Mouse (Mus musculus) lung, postnatal 0 days (tissue): Measurements from ENCODE around the gene Atp2c2.

Experiments used
- CTCF ChIP-seq: IDR thresholded peaks from 2 replicates; pipeline ENCODE4 v1.5.1; 2016; ENCODE audit warnings: antibody characterized with exemption, mild to moderate bottlenecking
- EP300 ChIP-seq: IDR thresholded peaks from 2 replicates; pipeline ENCODE4 v1.6.1; 2016; ENCODE audit warnings: antibody characterized with exemption, mild to moderate bottlenecking, control low read depth

DNA sequence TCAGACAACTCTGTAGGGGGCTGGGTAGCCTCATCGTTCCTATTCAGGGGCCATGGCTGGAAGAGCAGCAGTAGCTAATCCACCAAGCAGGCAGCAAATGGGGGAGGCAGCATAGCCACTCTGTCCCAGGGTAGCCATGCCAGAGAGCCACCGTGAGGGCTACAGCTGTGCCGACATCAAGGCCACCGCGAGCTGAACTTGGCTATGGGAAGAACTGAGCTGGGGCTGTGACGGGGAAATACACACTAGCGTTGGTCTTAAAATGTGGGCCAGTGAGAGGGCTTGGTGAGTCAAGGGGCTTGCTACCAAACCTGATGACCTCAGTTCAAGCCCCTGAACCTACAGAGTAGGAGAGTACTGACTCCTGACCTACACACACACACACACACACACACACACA, 84.9 kb downstream of the Atp2c2 start:
- no peak for TF ChIP-seq CTCF
- no peak for TF ChIP-seq EP300
